Mouse (Mus musculus) granulocyte monocyte progenitor cell, adult 5-6 weeks (primary cell): ENCODE measurements at regions not wholly inside any gene's neighbourhood (a gene's known extent, or its start where the extent isn't known, plus 50 kb on each side); places are given as distances from the start of the nearest gene placed in this dataset.

ENCODE experiments used
- ATAC-seq: replicated peaks from 2 replicates; pipeline ENCODE4 v1.8.0; 2016; ENCODE audit warnings: mild to moderate bottlenecking, moderate TSS enrichment, inconsistent platforms; ENCODE audit not compliant: poor library complexity, severe bottlenecking

- ATAC-seq = no peak
Observed at GRCm38 (mm10) chr5:106321426-106321825, 136.5 kb downstream of the Barhl2 start.

GRCm38 (mm10) chr5:106321023-106321422 lies 136.9 kb downstream of the Barhl2 start:
- no peak for ATAC-seq

DNA sequence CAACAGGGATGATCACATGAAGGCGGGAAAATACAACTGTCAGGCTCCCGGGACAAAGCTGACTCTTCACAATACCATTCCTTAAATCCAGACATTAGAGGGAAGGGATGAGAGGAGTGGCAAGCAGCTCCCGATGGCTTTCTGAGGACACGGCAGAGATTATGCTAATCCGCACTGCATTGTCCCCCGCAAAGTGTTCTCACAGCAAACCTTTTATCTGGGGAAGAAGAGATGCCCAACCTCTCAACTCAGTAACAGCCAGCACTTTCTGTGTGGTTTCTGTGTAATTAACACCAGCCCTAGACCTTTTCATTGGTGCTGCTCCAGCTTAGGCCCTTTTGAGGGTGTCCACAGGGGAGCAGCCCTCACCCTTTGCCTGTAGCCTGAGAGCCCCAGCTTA lies 137.9 kb downstream of the Barhl2 start:
- no peak for ATAC-seq

DNA sequence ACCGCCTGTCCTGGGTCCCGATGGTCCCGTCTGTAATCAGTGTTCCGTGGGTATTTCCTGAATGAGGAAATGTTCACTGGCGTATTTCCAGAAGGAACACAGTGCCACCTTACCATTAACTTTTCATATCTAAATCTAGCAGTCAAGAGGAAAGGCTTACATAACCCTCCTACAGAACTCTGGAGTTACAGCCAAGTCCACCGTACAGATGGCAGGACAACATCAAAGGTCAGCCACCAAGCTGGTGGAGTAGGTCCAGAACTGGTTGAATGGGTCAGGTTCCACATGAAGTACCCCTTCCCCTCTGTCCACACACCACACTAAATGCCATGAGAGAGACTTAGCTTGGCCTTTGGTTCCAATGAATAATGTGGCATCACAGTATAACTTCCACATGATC lies 139.7 kb downstream of the Barhl2 start:
- no peak for ATAC-seq

DNA sequence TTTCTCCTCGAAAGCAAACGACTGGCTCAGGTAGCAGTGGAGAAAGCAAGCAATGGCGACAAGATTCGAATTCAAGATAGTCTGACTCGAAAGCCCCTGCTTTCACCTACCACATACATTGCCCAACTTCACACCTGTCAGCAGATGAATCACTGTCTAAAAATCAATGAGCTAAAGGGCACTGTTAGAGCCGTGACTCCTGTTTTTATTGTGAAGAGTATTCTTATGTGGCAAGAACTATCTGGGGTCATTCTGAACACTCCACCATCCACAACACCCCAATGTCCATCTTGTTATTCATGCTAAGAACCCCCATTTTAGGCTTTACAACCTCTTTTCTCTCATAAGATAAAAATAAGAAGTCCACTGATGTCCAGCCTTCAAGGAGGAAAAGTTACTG lies 144.1 kb downstream of the Barhl2 start:
- ATAC-seq = no peak

- ATAC-seq = no peak
Observed at GRCm38 (mm10) chr5:106301372-106301771, 156.6 kb downstream of the Barhl2 start.

GRCm38 (mm10) chr5:106296721-106297120 lies 161.2 kb downstream of the Barhl2 start:
- ATAC-seq = no peak

DNA sequence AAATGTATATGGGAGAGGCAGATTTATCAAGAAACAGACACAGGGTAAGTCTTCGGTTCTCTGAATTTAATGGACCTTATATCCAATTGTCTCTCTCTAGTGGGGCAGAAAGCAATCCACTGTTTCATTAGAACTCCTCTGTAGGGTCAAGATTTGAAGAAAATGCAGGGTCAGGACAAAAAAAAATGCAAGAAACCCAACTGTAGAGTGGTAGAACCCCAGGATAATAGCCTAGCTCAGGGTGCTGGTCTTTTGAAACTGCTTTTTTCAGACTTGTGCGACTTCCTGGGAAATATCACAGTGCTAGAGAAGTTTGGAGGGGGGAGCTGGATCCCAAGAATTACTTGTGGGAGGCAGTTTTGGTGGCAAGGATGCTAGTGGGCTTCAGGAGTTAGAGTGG lies 162.0 kb downstream of the Barhl2 start:
- ATAC-seq = no peak

DNA sequence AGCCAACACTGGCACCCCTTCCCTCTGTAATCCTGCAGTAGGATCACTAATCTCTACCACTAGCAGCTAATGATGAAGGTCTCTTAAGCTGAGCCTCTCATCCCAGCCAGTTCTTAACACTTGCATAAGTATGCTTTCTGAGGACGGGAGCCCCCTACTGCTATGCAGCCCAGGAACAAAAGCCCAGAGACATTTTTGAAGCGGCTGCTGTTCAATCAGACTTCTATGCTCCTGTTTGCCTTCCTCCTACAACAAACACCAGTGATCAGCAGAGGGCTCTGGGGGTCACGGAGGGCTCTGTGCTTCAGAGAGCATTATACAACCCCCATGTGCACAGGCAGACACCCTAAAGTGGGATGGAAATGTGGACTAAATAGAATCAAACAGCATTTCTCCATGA lies 162.4 kb downstream of the Barhl2 start:
- no peak for ATAC-seq

GRCm38 (mm10) chr5:106292387-106293229 lies 165.4 kb downstream of the Barhl2 start:
- no peak for ATAC-seq

DNA sequence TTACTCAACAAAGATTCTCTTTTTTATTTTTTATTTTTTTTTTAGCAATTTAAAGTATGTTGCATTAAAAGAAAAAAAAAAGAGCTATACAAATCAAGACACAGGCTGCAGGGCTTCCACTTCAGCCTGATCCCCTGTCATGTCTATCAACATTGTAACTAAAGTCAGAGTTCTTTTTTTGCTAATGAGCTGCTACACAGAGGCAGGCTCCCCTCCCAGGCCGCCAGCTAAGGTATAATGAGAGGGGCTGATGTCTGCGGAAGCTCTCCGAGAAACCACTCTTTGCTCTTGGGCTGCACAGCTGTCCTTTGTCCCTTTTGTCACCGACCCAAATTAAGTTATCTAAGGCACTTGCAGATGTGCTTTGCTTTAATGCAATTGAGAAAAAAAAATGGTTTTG lies 172.8 kb downstream of the Barhl2 start:
- ATAC-seq = no peak

DNA sequence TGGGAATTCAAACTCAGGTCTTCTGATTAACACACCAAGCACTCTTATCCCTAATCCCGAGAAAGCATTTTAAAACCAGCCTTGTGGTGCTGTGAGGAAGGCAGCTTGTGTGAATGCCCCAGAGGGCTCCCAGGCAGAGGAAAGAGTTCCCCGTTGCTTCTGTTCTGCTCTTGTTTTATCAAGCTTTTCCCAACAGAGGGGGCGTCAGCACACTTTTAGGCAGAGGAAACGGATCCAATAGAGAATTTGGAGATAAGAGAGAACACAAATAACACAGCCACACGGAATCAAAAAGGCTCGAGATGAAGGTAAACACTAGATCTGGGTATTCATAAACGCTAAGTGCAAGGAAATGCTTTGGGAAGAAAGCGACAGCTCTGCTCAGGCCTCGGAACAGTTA lies 173.2 kb downstream of the Barhl2 start:
- ATAC-seq = no peak

GRCm38 (mm10) chr5:106282646-106283045 lies 175.3 kb downstream of the Barhl2 start:
- no peak for ATAC-seq

GRCm38 (mm10) chr5:106277786-106278185 lies 180.2 kb downstream of the Barhl2 start:
- no peak for ATAC-seq

DNA sequence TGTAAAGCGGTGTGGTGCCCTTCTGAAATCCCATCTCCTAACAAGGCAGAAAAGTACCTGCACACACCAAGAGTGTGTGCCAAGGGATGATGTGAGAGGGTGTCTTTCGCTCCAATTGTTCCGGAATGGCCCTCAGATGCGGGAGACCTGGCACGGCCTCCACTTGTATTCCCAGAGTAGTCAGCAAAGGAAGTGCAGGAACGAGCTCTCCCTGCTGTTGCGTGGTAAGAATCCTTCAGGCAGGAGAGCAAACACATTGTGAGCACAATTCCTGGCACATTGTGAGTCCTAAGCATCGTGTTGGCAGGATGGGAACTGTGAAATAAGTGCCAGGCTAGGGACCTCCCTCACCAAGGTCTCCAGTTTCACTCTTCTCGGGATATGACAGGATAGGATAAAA lies 180.7 kb downstream of the Barhl2 start:
- no peak for ATAC-seq

- ATAC-seq = no peak
Observed at GRCm38 (mm10) chr5:106276186-106276585, 181.8 kb downstream of the Barhl2 start.

- ATAC-seq = peak; percentile 46; the same call in 1 of the 2 replicates
Observed at GRCm38 (mm10) chr5:106274617-106275016, 183.3 kb downstream of the Barhl2 start.

DNA sequence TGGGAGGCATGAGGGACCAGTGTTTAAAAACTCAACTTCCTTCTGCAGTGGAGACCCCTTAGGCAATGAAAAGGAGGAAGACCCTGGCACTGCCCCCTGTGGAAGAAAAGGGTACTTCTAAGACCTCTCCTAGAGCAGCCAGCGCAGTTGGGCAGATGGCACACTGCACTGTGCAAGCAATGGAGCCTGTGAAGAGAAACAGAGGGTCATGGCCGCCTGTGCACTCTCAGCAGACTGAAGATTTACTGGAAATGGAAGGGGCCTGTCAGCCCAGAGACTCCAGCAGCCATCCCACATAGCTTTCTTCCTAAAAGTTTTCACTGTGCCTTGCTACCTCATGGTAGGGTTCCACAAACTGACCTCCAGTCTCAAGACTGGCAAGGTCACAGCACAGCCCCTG lies 193.4 kb downstream of the Barhl2 start:
- no peak for ATAC-seq

DNA sequence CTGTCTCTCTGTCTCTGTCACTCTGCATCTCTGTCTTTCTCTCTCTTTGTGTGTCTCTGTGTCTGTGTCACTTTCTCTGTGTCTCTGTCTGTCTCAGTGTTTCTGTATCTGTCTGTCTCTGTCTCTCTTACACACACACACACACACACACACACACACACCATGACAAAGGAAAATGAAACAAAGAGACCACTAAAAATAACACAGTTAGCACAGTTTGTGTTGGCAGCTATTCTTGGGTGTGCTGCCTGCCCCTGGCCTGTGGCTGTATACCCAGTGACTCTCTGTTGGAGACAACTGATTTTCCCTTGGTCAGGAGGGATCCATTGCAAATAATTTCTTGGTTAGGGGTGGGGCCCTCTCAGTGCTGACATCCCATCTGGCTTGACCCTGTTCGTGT lies 200.8 kb downstream of the Barhl2 start:
- no peak for ATAC-seq

DNA sequence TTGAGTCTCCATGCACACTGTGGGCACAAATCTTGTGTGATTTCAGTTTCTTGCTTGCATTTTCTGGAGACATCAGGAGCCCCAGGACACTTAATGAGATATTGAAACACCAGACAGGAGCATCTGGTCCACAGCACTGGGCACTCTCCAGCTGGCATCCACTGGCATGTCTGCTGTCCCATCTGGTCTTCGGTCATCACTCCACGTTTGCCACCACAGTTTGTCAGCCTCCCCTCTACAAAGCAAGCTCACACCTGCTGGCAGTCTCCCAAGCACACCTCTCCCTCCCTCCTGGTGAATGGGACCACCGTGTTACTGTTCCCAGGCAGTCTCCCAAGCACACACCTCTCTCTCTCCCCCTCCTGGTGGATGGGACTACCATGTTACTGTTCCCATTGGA lies 228.8 kb downstream of the Barhl2 start:
- ATAC-seq = no peak

GRCm38 (mm10) chr5:106224141-106224540 lies 233.8 kb downstream of the Barhl2 start:
- ATAC-seq = no peak

DNA sequence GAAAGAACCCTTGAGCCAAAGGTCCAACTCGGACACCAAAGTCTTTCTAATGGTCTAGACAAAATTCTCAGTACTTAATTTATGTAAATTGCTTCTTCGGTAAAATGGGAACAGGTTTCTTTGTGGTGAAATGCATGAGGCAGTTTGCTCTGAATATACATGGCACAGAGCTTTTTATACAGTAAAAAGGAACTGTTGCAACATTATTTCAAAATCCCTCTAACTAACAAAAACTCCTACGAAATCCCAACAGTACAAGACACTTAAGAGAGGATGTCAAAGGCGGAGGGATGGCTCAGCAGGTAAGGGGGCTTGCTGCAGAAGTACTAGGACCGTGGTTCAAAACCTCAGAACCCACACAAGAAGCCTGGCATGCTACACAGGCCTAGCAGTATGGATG lies 248.4 kb downstream of the Barhl2 start:
- ATAC-seq = peak; percentile 61
